Mouse (Mus musculus) megakaryocyte, embryonic 14.5 days (primary cell): ENCODE measurements around the gene Ak9.

Experiments used
- FLI1 ChIP-seq: IDR thresholded peaks from 2 replicates; pipeline ENCODE4 v1.6.1; 2012; ENCODE audit warnings: low read length, inconsistent platforms, mixed read lengths
- GATA1 ChIP-seq: IDR thresholded peaks from 3 replicates; pipeline ENCODE4 v1.6.1; 2012; ENCODE audit warnings: mixed read lengths, low read length, inconsistent platforms, borderline replicate concordance

- TF ChIP-seq GATA1 (no peak), FLI1 (no peak)
These were observed 4.4 kb downstream of the Ak9 start for GRCm38 (mm10) chr10:41308205-41308604.
